Mouse (Mus musculus) CD4-positive, CD25-positive, alpha-beta regulatory T cell, adult 4 months (primary cell): ENCODE measurements around the gene Catsper1. TPM values are rescaled to one million over a fixed set of nuclear protein-coding genes. Genes with fewer than 3 reads are reported as not detected.

Experiments used
- ATAC-seq: one replicate; pipeline ENCODE4 v1.8.0; 2017
- polyA plus RNA-seq, 2 experiments: library from polyadenylated mRNA; unstranded; fragments of 100-300 nt; shearing (Covaris generic); gene quantifications; one replicate each; pipeline ENCODE4 v1.2.1; 2017

Catsper1 gene
- polyA plus RNA-seq, 2 experiments from 2014 or later = not detected

- no peak for ATAC-seq
Observed at GRCm38 (mm10) chr19:5356080-5356479, 20.5 kb downstream of the Catsper1 start.

- no peak for ATAC-seq
Observed at GRCm38 (mm10) chr19:5362186-5362585, 26.6 kb downstream of the Catsper1 start.

GRCm38 (mm10) chr19:5364124-5364523, 28.6 kb downstream of the Catsper1 start:
- ATAC-seq = no peak

- ATAC-seq = peak; percentile 21
Observed at GRCm38 (mm10) chr19:5365751-5366150, 30.2 kb downstream of the Catsper1 start.

GRCm38 (mm10) chr19:5366175-5367052, 30.9 kb downstream of the Catsper1 start, which contains the start of gene Eif1ad:
Eif1ad (plus strand) TSS chr19:5366741.
- peak; percentile 88 for ATAC-seq

GRCm38 (mm10) chr19:5367053-5367359, 31.5 kb downstream of the Catsper1 start, which contains the start of gene Banf1:
Banf1 (minus strand) TSS chr19:5367168.
- peak; percentile 8 for ATAC-seq

- no peak for ATAC-seq
Observed at GRCm38 (mm10) chr19:5367455-5367854, 31.9 kb downstream of the Catsper1 start.

- ATAC-seq = no peak
Observed at GRCm38 (mm10) chr19:5370932-5371331, 35.4 kb downstream of the Catsper1 start.

- ATAC-seq = no peak
Observed at GRCm38 (mm10) chr19:5372724-5373123, 37.2 kb downstream of the Catsper1 start.

GRCm38 (mm10) chr19:5374177-5374576, 38.6 kb downstream of the Catsper1 start:
- no peak for ATAC-seq

GRCm38 (mm10) chr19:5374748-5375147, 39.2 kb downstream of the Catsper1 start:
- ATAC-seq = no peak

- no peak for ATAC-seq
Observed at GRCm38 (mm10) chr19:5377446-5377845, 41.9 kb downstream of the Catsper1 start.

GRCm38 (mm10) chr19:5383326-5383725, 47.8 kb downstream of the Catsper1 start:
- no peak for ATAC-seq

GRCm38 (mm10) chr19:5384715-5385114, 49.2 kb downstream of the Catsper1 start:
- no peak for ATAC-seq

- ATAC-seq = no peak
Observed at GRCm38 (mm10) chr19:5388011-5388441, 52.5 kb downstream of the Catsper1 start.

GRCm38 (mm10) chr19:5388588-5389242, 53.2 kb downstream of the Catsper1 start, which contains the start of gene Sart1:
Sart1 (minus strand) TSS chr19:5388703.
- ATAC-seq = peak; percentile 79

GRCm38 (mm10) chr19:5389647-5390046, 54.1 kb downstream of the Catsper1 start:
- ATAC-seq = peak; percentile 79

GRCm38 (mm10) chr19:5390416-5390815, 54.9 kb downstream of the Catsper1 start:
- no peak for ATAC-seq

GRCm38 (mm10) chr19:5392892-5393291, 57.4 kb downstream of the Catsper1 start:
- no peak for ATAC-seq
